Mouse (Mus musculus) neural tube, embryonic 10.5 days (tissue): ENCODE data around the gene Cnbd2.
"Not testable (repeated sequence)": the region's sequence is repeated elsewhere in the genome, so short reads cannot be mapped to it uniquely, and the experiment has no call there.

Experiments used
- DNase-seq: peaks from one replicate; pipeline ENCODE4 v3.0.0-alpha.2; 2017; ENCODE audit warnings: low spot score; ENCODE audit errors: extremely low spot score

Cnbd2 gene

DNA sequence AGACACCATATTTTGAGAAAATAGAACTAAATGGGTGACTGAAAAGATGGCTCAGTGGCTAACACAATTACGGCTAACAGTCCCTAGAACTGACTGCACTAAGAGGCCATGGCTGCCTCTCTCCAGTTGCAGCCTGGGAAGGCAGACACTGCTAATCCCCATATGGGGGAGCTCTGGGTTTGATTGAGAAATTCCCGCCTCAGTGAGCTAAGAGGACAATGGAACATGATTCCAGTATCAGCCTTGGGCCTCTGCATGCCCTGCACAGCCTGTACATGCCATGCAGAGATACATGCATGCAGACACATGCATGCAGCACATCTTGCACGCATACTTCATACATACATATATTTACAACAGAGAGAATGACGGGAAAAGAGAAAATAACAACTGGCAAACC, 69.3 kb downstream of the Cnbd2 start:
- no peak for DNase-seq

DNA sequence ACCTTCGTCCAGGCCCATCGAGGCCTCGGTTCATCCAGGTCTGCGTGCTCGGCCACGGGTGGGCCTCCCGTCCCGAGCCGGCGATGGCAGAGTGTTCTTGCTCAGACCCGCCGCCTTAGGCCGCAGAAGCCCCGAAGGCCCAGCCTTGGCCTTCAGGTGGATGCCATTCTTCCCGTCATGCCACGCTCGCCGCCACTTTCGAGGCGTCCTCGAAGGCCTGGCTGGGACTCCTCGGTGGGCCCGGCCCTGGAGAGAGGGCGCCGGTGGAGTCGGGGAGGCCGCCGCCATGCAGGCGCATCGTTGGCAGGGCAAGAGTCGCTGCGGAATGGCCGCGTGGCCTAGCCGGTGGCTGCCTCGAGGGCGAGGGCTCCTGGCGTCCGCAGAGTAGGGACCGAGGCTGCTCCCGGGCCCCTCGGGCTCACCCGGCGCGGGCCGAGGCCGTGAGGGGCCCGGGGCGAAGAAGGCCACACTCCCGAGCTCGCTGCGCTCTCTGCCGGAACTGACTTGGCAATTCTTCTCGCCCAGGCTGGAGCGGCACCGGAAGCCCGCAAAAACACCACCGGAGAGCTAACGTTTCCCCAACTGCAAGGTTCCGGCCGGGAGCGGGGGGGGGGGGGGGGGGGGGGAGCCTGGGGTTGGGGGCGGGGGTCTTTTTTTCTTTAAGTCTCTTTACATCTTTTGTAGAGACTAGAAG, 80.5 kb downstream of the Cnbd2 start:
- peak; percentile 77 for DNase-seq

GRCm38 (mm10) chr2:156393155-156393828, 81.2 kb downstream of the Cnbd2 start:
- no peak for DNase-seq

GRCm38 (mm10) chr2:156394282-156394681, 82.2 kb downstream of the Cnbd2 start:
- no peak for DNase-seq

GRCm38 (mm10) chr2:156396096-156396495, 84.0 kb downstream of the Cnbd2 start:
- DNase-seq, result no peak

DNA sequence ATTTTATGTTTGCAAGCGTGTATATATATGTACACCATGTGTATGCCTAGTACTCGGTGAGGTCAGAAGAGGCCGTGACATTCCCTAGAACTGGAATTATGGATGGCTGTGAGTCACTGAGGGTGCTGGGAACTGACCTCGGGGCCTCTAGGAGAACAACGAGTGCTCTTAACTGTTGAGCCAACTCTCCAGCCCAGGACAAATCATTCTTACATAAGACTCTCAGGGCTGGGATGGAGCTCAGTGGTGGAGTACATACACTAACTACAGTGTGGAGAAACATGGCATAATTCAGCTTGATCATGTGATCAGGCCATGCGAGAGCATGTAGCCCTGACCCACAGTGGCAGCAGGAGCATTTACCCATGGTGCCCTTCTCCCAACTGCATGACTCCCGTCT, 85.9 kb downstream of the Cnbd2 start:
- no peak for DNase-seq

DNA sequence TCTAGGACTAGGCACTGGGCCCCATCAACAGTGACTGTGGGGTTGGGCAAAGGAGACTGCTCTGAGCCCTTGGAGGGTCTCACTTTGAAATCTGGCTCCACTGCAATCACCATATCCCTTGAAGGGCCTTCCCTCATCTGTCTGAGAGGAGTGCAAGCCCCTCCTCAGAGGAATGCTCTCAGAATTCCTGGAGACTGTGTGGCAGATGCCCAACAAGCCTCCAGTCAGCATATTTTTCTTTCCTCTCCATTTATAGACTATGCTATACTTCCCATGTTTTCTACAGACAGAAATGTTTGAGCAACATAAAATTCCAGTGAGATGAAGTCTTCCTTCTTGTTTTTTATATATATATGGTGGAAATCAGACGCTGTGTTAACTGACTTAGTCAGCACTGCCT, 87.4 kb downstream of the Cnbd2 start:
- DNase-seq, result no peak

DNA sequence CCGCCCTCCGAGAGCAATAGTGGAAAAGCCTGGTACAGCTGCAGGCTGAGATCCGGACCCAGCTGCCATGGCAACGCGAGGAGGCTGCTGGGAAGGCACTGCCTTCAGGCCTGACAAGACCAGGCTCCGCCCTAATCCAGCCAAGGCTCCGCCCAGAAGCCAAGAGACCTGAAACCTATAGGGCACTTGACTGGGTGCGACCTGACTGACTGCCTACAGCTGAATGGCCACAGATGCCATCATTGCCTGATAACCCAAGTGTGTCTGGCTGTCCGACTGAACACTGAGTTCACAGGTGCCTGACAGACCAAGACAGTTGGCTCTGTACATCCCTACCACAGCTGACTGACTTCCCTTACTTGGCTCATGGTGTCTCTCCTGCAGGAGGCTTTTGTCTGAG, 89.2 kb downstream of the Cnbd2 start:
- DNase-seq, result peak; percentile 60

GRCm38 (mm10) chr2:156402036-156402435, 89.9 kb downstream of the Cnbd2 start:
- DNase-seq, result no peak

- DNase-seq, result no peak
Observed at GRCm38 (mm10) chr2:156406987-156407386, 94.9 kb downstream of the Cnbd2 start.

- no peak for DNase-seq
Observed at GRCm38 (mm10) chr2:156408168-156408567, 96.1 kb downstream of the Cnbd2 start.

DNA sequence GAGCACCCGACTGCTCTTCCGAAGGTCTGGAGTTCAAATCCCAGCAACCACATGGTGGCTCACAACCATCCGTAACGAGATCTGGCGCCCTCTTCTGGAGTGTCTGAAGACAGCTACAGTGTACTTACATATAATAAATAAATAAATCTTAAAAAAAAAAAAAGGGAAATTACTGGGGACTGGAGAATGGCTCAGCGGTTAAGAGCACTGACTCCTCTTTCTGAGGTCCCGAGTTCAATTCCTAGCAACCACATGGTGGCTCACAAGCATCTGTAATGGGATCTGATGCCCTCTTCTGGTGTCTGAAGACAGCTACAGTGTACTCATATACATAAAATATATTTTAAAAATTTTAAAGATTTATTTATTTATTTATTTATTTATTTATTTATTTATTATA, 99.2 kb downstream of the Cnbd2 start:
- not testable (repeated sequence) for DNase-seq

- no peak for DNase-seq
Observed at GRCm38 (mm10) chr2:156414996-156415395, 102.9 kb downstream of the Cnbd2 start.

DNA sequence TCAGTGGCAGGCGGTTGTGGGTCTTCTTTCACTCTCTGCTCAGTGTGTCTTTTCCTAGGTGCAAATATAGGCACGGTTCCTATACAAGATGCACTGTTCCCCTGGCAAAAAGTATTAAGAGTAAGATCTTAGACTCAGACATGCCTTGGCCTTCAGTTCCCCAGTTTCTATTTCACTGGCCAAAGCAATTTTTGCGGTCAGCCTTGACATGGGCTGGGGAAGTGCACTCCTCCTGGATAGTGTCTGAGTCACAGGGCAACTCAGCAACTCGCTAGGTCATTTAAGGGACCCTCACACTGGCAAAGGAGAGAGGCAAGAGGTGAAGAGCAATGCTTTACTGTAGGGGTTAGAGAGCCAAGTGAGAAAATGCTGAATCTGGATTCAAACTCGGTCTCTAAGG, 103.6 kb downstream of the Cnbd2 start:
- DNase-seq, result no peak

- no peak for DNase-seq
Observed at GRCm38 (mm10) chr2:156417194-156417593, 105.1 kb downstream of the Cnbd2 start.

- DNase-seq, result no peak
Observed at GRCm38 (mm10) chr2:156418467-156418866, 106.4 kb downstream of the Cnbd2 start.

- no peak for DNase-seq
Observed at GRCm38 (mm10) chr2:156420327-156420693, 108.2 kb downstream of the Cnbd2 start.

- DNase-seq, result peak; percentile 73
Observed at GRCm38 (mm10) chr2:156420694-156421380, 108.7 kb downstream of the Cnbd2 start, which contains the start of gene Epb41l1. Epb41l1 (plus strand) TSS chr2:156420909.

DNA sequence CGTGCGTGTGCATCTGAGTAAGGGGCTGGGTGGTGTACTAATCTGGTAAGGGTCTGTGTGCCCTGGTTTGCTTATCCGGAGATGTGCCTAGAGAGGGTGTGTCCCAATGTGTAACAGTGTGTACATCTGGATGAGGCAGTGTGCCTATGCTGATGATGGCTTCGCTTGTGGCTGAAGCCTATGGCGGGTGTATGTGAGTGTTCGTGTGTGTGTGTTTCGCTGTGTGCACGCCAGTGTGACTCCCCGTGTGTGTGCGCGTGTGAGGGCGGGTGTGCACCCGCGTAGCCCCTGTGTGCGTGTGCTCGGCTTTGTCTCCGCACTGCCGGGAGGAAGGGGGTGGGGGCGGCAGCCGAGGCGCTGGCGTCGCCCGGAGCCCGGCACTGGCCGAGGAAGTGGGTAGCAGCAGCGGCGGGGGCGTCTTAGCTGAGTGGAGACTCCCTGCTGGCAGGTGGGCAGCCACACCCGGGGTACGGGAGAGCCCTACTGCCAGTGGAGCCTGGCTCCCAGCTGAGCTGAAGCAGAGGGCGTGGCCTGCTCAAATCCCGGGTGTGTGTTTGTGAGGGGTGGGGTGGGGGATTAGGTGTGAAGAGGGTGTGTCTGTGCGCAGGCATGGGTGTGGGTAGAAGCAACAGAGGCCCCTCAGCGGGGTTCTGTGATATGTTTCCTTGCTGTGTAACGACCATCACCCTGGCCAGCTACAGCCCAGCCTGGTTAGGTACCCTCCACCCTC, 109.4 kb downstream of the Cnbd2 start:
- peak; percentile 50 for DNase-seq

DNA sequence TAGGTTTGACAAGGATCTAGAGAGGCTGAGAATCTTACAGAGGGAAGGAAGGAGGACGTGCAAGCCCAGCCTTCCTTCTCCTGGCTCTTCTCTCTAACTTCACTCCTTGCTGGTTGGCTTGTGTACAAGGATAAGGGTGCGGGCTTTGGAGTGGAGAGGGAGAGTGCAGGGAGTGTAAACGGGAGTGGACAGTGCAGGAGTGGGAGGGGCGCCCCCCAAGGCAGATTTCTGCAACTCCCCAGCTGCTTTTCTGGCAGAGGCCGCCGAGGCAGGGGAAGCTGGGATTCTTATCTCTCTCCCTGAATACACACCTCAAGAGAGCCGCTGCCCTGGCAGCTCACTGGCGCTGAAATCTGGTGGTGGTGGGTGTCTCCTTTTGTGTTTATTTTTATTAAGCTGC, 110.5 kb downstream of the Cnbd2 start:
- no peak for DNase-seq

GRCm38 (mm10) chr2:156423672-156424071, 111.6 kb downstream of the Cnbd2 start:
- no peak for DNase-seq
